Mouse (Mus musculus): ENCODE results near the gene Cars2. TPM values are rescaled to one million over a fixed set of nuclear protein-coding genes. Genes with fewer than 3 reads are reported as not detected.
"Not testable (repeated sequence)": the region's sequence is repeated elsewhere in the genome, so short reads cannot be mapped to it uniquely, and the experiment has no call there.

Gene Cars2
- 10 to 100 TPM; 20.5 to 24.3 TPM for total RNA-seq (2021)
- long read RNA-seq, experiment 1, transcript Cars2-201 (15 exons, 1,902 nt), result major isoform, 8 of 36 reads
- long read RNA-seq, experiment 1, partial matches to known transcripts, result 0 of 36 reads
- long read RNA-seq, experiment 1, other reads (novel, unspliced or antisense), result 26 of 36 reads
- long read RNA-seq, experiment 2, partial matches to known transcripts, result 0 of 40 reads
- long read RNA-seq, experiment 2, other reads (novel, unspliced or antisense), result 36 of 40 reads

- DNase-seq (ENCODE audit: low spot score in 2 of 2), result peak; percentile 82 to 91
Measured at GRCm38 (mm10) chr8:11550281-11550948, at the start of gene Cars2. TSS of gene Cars2 (minus strand) at chr8:11550783.

GRCm38 (mm10) chr8:11593222-11593884 lies 42.8 kb upstream of the Cars2 start:
- no peak for DNase-seq (ENCODE audit: low spot score in 2 of 2)

- no peak for DNase-seq (ENCODE audit: low spot score in 2 of 2)
Measured at GRCm38 (mm10) chr8:11592296-11592695, 41.7 kb upstream of the Cars2 start.

GRCm38 (mm10) chr8:11591837-11592236 lies 41.3 kb upstream of the Cars2 start:
- DNase-seq (ENCODE audit: low spot score in 2 of 2), result no peak

GRCm38 (mm10) chr8:11586374-11586745 lies 35.8 kb upstream of the Cars2 start:
- DNase-seq (ENCODE audit: low spot score in 2 of 2), result no peak

- DNase-seq (ENCODE audit: low spot score in 2 of 2), result no peak
Measured at GRCm38 (mm10) chr8:11585513-11586373, 35.2 kb upstream of the Cars2 start.

GRCm38 (mm10) chr8:11575604-11576384 lies 25.2 kb upstream of the Cars2 start:
- DNase-seq (ENCODE audit: low spot score in 2 of 2), result no peak

- DNase-seq (ENCODE audit: low spot score in 2 of 2), result no peak
Measured at GRCm38 (mm10) chr8:11574911-11575603, 24.5 kb upstream of the Cars2 start.

- DNase-seq (ENCODE audit: low spot score in 2 of 2), result no peak
Measured at GRCm38 (mm10) chr8:11572428-11572827, 21.8 kb upstream of the Cars2 start.

- DNase-seq (ENCODE audit: low spot score in 2 of 2), result no peak
Measured at GRCm38 (mm10) chr8:11571950-11572349, 21.4 kb upstream of the Cars2 start.

GRCm38 (mm10) chr8:11570742-11571141 lies 20.2 kb upstream of the Cars2 start:
- no peak for DNase-seq (ENCODE audit: low spot score in 2 of 2)

GRCm38 (mm10) chr8:11569260-11570097 lies 18.9 kb upstream of the Cars2 start:
- no peak for DNase-seq (ENCODE audit: low spot score in 2 of 2)

- DNase-seq (ENCODE audit: low spot score in 2 of 2), result not testable (repeated sequence)
Measured at GRCm38 (mm10) chr8:11568193-11568592, 17.6 kb upstream of the Cars2 start.

- DNase-seq (ENCODE audit: low spot score in 2 of 2), result no peak
Measured at GRCm38 (mm10) chr8:11564721-11565120, 14.1 kb upstream of the Cars2 start.

GRCm38 (mm10) chr8:11564236-11564635 lies 13.7 kb upstream of the Cars2 start:
- no peak for DNase-seq (ENCODE audit: low spot score in 2 of 2)

- DNase-seq (ENCODE audit: low spot score in 2 of 2), result no peak
Measured at GRCm38 (mm10) chr8:11560220-11560619, 9.6 kb upstream of the Cars2 start.

GRCm38 (mm10) chr8:11559511-11559910 lies 8.9 kb upstream of the Cars2 start:
- DNase-seq (ENCODE audit: low spot score in 2 of 2), result no peak

GRCm38 (mm10) chr8:11557768-11558629 lies 7.4 kb upstream of the Cars2 start:
- peak; percentile 90 to 97 for DNase-seq (ENCODE audit: low spot score in 2 of 2)

All from gastrocnemius, postnatal 4 days (tissue).